In the genomic region with DNA sequence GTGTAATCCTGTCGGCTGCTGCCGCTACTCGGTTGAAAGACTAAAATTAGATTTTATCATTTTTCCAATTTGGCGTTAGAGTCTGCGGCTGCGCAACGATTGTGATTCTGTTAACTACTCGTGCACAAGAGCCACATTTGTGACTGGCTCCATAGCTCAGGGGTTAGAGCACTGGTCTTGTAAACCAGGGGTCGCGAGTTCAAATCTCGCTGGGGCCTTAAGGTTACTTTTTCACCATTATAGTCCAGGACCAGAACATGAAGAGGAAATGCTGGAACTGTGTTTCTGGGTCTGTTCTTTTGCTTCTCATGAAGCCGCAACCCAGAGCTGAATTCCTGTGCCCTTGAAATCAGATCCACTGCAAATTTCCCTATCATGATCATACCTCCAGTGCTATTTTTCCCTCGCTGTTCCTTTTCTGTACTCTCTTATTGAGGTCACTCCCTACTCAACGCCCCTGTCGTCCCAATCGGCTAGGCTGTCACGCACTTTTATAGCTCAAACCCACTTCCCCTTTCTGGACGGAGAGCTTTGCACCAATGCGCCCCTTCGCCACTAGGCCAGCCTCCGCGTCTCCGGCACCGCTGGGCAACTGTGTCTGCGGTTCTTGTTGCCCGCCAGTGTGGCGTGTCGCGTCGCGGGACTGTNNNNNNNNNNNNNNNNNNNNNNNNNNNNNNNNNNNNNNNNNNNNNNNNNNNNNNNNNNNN, we compare ENCODE assay signal across 8 mouse cellular contexts. TPM values are rescaled to one million over a fixed set of nuclear protein-coding genes. Genes with fewer than 3 reads are reported as not detected.
DNase-seq lines count a peak whose midpoint lies in the region; ATAC-seq and TF ChIP-seq lines count a peak whose summit lies in the region.

No protein-coding gene starts in this region.

- under 1% methylated on average over 31 of the region's 31 CpGs for WGBS in embryonic facial prominence, embryonic 11.5 days
- WGBS in kidney, adult 2 months, result 6% methylated on average over 31 of the region's 31 CpGs
- under 1% methylated on average over 31 of the region's 31 CpGs for WGBS in limb, embryonic 12.5 days
- under 1% methylated on average over 31 of the region's 31 CpGs for WGBS in midbrain, embryonic 14.5 days

- H3K27ac ChIP-seq in embryonic facial prominence, embryonic 11.5 days (replicated peaks; ENCODE audit: low read depth, low read length), result no peak overlapping the region
- H3K27ac ChIP-seq in kidney, adult 2 months (ENCODE audit: insufficient read depth, low read depth, low read length), result peak overlapping the region; percentile 90
- no peak overlapping the region for H3K27ac ChIP-seq in limb, embryonic 12.5 days
- H3K27ac ChIP-seq in midbrain, embryonic 14.5 days (replicated peaks; ENCODE audit: low read depth, low read length), result no peak overlapping the region

- peak; percentile 46; the same call in 1 of the 2 replicates for ATAC-seq in embryonic facial prominence, embryonic 11.5 days (replicated peaks; ENCODE audit: insufficient number of reproducible peaks, low FRiP score, low TSS enrichment, low read depth)
- peak; percentile 43; the same call in 1 of the 2 replicates for ATAC-seq in limb, embryonic 12.5 days (ENCODE audit: insufficient number of reproducible peaks, insufficient read depth, low FRiP score, low TSS enrichment, low read depth)
- ATAC-seq in midbrain, embryonic 14.5 days (ENCODE audit: low FRiP score, low TSS enrichment), result peak; percentile 76

- TF ChIP-seq CTCF in kidney, adult 2 months (conservative IDR thresholded peaks at IDR 0.05; ENCODE audit: insufficient read depth, insufficient read length, low read depth, low read length), result 0 out of 2 replicates have a peak, but pooled peaks have one; percentile 0

- 0 out of 2 replicates have a peak, but pooled peaks cover 6% of the 10 kb centered on the region for H3K27me3 ChIP-seq in embryonic facial prominence, embryonic 11.5 days (ENCODE audit: control insufficient read depth, insufficient read depth, low read length)
- H3K27me3 ChIP-seq in kidney, adult 2 months (replicated peaks; ENCODE audit: control insufficient read depth, insufficient read depth, low read length), result no peaks in the 10 kb centered on the region
- H3K27me3 ChIP-seq in limb, embryonic 12.5 days, result peaks cover 25% of the 10 kb centered on the region
- H3K27me3 ChIP-seq in midbrain, embryonic 14.5 days (ENCODE audit: control insufficient read depth, insufficient read depth, low read length), result no peaks in the 10 kb centered on the region

- TF ChIP-seq POLR2A in kidney, adult 2 months (IDR thresholded peaks at IDR 0.05; ENCODE audit: low read depth, low read length), result peak; percentile 9

- H3K4me3 ChIP-seq in embryonic facial prominence, embryonic 11.5 days (ENCODE audit: low read depth, low read length), result peak overlapping the region; percentile 64
- H3K4me3 ChIP-seq in kidney, adult 2 months (ENCODE audit: insufficient read depth, low read depth, low read length), result peak overlapping the region; percentile 70
- H3K4me3 ChIP-seq in limb, embryonic 12.5 days (replicated peaks), result peak overlapping the region; percentile 64
- peak overlapping the region; percentile 54 for H3K4me3 ChIP-seq in midbrain, embryonic 14.5 days (replicated peaks; ENCODE audit: low read depth, low read length)

- H3K36me3 ChIP-seq in embryonic facial prominence, embryonic 11.5 days (replicated peaks; ENCODE audit: control insufficient read depth, insufficient read depth, low read depth, low read length), result no peaks in the 10 kb centered on the region
- no peaks in the 10 kb centered on the region for H3K36me3 ChIP-seq in kidney, adult 2 months (ENCODE audit: control insufficient read depth, insufficient read depth, low read length)
- no peaks in the 10 kb centered on the region for H3K36me3 ChIP-seq in limb, embryonic 12.5 days
- no peaks in the 10 kb centered on the region for H3K36me3 ChIP-seq in midbrain, embryonic 14.5 days (ENCODE audit: control insufficient read depth, insufficient read depth, low read length)

- DNase-seq in 3134 (ENCODE audit: extremely low read depth, insufficient read length, low spot score), result peak; percentile 74
- peak; percentile 86 for DNase-seq in adrenal gland, postnatal 25 days
- peak; percentile 88 for DNase-seq in embryonic facial prominence, embryonic 11.5 days (ENCODE audit: low spot score)
- peak; percentile 92 to 98 for DNase-seq in heart, adult 18-20 months
- peak; percentile 94 for DNase-seq in kidney, adult 2 months
- DNase-seq in midbrain, embryonic 14.5 days, result peak; percentile 90
- DNase-seq in spleen, adult 18-20 months, result peak; percentile 75 to 89

- no peaks in the 10 kb centered on the region for H3K9me3 ChIP-seq in embryonic facial prominence, embryonic 11.5 days (replicated peaks; ENCODE audit: control insufficient read depth, low read length)
- peaks cover 6% of the 10 kb centered on the region; the same call in 1 of the 2 replicates for H3K9me3 ChIP-seq in limb, embryonic 12.5 days
- H3K9me3 ChIP-seq in midbrain, embryonic 14.5 days (ENCODE audit: control insufficient read depth, low read length), result no peaks in the 10 kb centered on the region

- peak overlapping the region; percentile 72 for H3K4me2 ChIP-seq in embryonic facial prominence, embryonic 11.5 days (ENCODE audit: low read depth, low read length)
- peak overlapping the region; percentile 87 for H3K4me2 ChIP-seq in limb, embryonic 12.5 days
- H3K4me2 ChIP-seq in midbrain, embryonic 14.5 days (ENCODE audit: low read length), result peak overlapping the region; percentile 63

- peak overlapping the region; percentile 39 for H3K9ac ChIP-seq in embryonic facial prominence, embryonic 11.5 days (replicated peaks; ENCODE audit: low read length)
- peak overlapping the region; percentile 52 for H3K9ac ChIP-seq in limb, embryonic 12.5 days (replicated peaks)
- H3K9ac ChIP-seq in midbrain, embryonic 14.5 days (replicated peaks; ENCODE audit: low read length), result peak overlapping the region; percentile 52

- H3K4me1 ChIP-seq in embryonic facial prominence, embryonic 11.5 days (ENCODE audit: control insufficient read depth, insufficient read depth, low read length), result no peaks in the 10 kb centered on the region
- H3K4me1 ChIP-seq in kidney, adult 2 months (ENCODE audit: control insufficient read depth, insufficient read depth, low read length), result peaks cover 7% of the 10 kb centered on the region; the same call in 1 of the 2 replicates
- peaks cover 24% of the 10 kb centered on the region for H3K4me1 ChIP-seq in limb, embryonic 12.5 days (replicated peaks)
- peaks cover 29% of the 10 kb centered on the region for H3K4me1 ChIP-seq in midbrain, embryonic 14.5 days (ENCODE audit: control insufficient read depth, insufficient read depth, low read length)

RNA-seq across cellular contexts. Expression of gene Irgm1, which starts 17.9 kb away (rescaled TPM):
- total RNA-seq in adrenal gland, postnatal 25 days (2021), result 18.7 and 22.6 TPM in 2 replicates
- 2.0 and 2.8 TPM in 2 replicates for polyA plus RNA-seq in embryonic facial prominence, embryonic 11.5 days (2014; fragmentation: Nextera tagmentation; extraction: Ambion mirVana)
- total RNA-seq in heart, adult 18-20 months (2021), result 10 to 100 TPM; 13.2 to 18.6 TPM
- polyA plus RNA-seq in kidney, adult 2 months (2012; rRNA removed), result 24.4 and 28.2 TPM in 2 replicates
- 2.2 and 2.9 TPM in 2 replicates for polyA plus RNA-seq in limb, embryonic 12.5 days (2016; fragmentation: Nextera tagmentation; extraction: Ambion mirVana)
- polyA plus RNA-seq in midbrain, embryonic 14.5 days (2014; fragmentation: Nextera tagmentation; extraction: Ambion mirVana), result 1.4 and 5.0 TPM in 2 replicates

RNA-seq across cellular contexts. Expression of gene Gm12184, which starts 27.2 kb away (rescaled TPM):
- 2.3 and 3.6 TPM in 2 replicates for total RNA-seq in adrenal gland, postnatal 25 days (2021)
- polyA plus RNA-seq in embryonic facial prominence, embryonic 11.5 days (2014; fragmentation: Nextera tagmentation; extraction: Ambion mirVana), result 7.7 and 14.0 TPM in 2 replicates
- total RNA-seq in heart, adult 18-20 months (2021), result 1 to 10 TPM; 2.4 to 2.8 TPM
- polyA plus RNA-seq in kidney, adult 2 months (2012; rRNA removed), result 9.7 and 10.4 TPM in 2 replicates
- 4.2 and 13.6 TPM in 2 replicates for polyA plus RNA-seq in limb, embryonic 12.5 days (2016; fragmentation: Nextera tagmentation; extraction: Ambion mirVana)
- polyA plus RNA-seq in midbrain, embryonic 14.5 days (2014; fragmentation: Nextera tagmentation; extraction: Ambion mirVana), result 3.2 and 4.5 TPM in 2 replicates

RNA-seq across cellular contexts. Expression of gene Trim7, which starts 27.7 kb away (rescaled TPM):
- 16.9 and 17.6 TPM in 2 replicates for total RNA-seq in adrenal gland, postnatal 25 days (2021)
- polyA plus RNA-seq in embryonic facial prominence, embryonic 11.5 days (2014; fragmentation: Nextera tagmentation; extraction: Ambion mirVana), result 0.27 and 0.33 TPM in 2 replicates
- total RNA-seq in heart, adult 18-20 months (2021), result 10 to 100 TPM; 13.2 to 13.7 TPM
- 80.3 and 98.8 TPM in 2 replicates for polyA plus RNA-seq in kidney, adult 2 months (2012; rRNA removed)
- polyA plus RNA-seq in limb, embryonic 12.5 days (2016; fragmentation: Nextera tagmentation; extraction: Ambion mirVana), result 0.34 and 1.3 TPM in 2 replicates
- polyA plus RNA-seq in midbrain, embryonic 14.5 days (2014; fragmentation: Nextera tagmentation; extraction: Ambion mirVana), result 0.75 and 1.6 TPM in 2 replicates

RNA-seq across cellular contexts. Expression of gene Trim41, which starts 36.5 kb away (rescaled TPM):
- total RNA-seq in adrenal gland, postnatal 25 days (2021), result 48.6 and 53.0 TPM in 2 replicates
- polyA plus RNA-seq in embryonic facial prominence, embryonic 11.5 days (2014; fragmentation: Nextera tagmentation; extraction: Ambion mirVana), result 3.2 and 3.8 TPM in 2 replicates
- total RNA-seq in heart, adult 18-20 months (2021), result 10 to 100 TPM; 18.9 to 20.0 TPM
- 26.3 and 27.3 TPM in 2 replicates for polyA plus RNA-seq in kidney, adult 2 months (2012; rRNA removed)
- polyA plus RNA-seq in limb, embryonic 12.5 days (2016; fragmentation: Nextera tagmentation; extraction: Ambion mirVana), result 6.0 and 7.3 TPM in 2 replicates
- polyA plus RNA-seq in midbrain, embryonic 14.5 days (2014; fragmentation: Nextera tagmentation; extraction: Ambion mirVana), result 6.3 and 8.4 TPM in 2 replicates

RNA-seq across cellular contexts. Expression of gene Gm5431, which starts 48.4 kb away (rescaled TPM):
- 1.3 TPM in 2 replicates for total RNA-seq in adrenal gland, postnatal 25 days (2021)
- 0.11 and 0.26 TPM in 2 replicates for polyA plus RNA-seq in embryonic facial prominence, embryonic 11.5 days (2014; fragmentation: Nextera tagmentation; extraction: Ambion mirVana)
- 1 to 10 TPM; 2.5 to 3.5 TPM for total RNA-seq in heart, adult 18-20 months (2021)
- 0.19 and 0.20 TPM in 2 replicates for polyA plus RNA-seq in kidney, adult 2 months (2012; rRNA removed)
- polyA plus RNA-seq in limb, embryonic 12.5 days (2016; fragmentation: Nextera tagmentation; extraction: Ambion mirVana), result 0.15 TPM in 2 replicates
- 0.34 TPM in 1 of 2 replicates, not detected in the other for polyA plus RNA-seq in midbrain, embryonic 14.5 days (2014; fragmentation: Nextera tagmentation; extraction: Ambion mirVana)

Comparison
In these comparisons a context has a peak if more than half of its experiments do, and no peak if none do; other contexts are left out.
1. RNA of gene Trim7, which starts 27.7 kb away (polyA plus RNA-seq): 80.3 to 98.8 TPM in kidney, adult 2 months; 0.75 to 1.6 TPM in midbrain, embryonic 14.5 days, 0.34 to 1.3 TPM in limb, embryonic 12.5 days and 0.27 to 0.33 TPM in embryonic facial prominence, embryonic 11.5 days; every median in the first group is over 10 times any median in the second.
2. Peak in every context shown above with its lines, with median percentiles within 50 percentile points of each other: DNase-seq, ATAC-seq, H3K4me2 ChIP-seq, H3K4me3 ChIP-seq and H3K9ac ChIP-seq.